Mouse (Mus musculus) gastrocnemius, adult 2 months (tissue): ENCODE data around the gene Bmp6. TPM values are rescaled to one million over a fixed set of nuclear protein-coding genes. Genes with fewer than 3 reads are reported as not detected.

Source experiments
- DNase-seq: peaks from one replicate; pipeline ENCODE4 v3.0.0; 2022
- H3K27ac ChIP-seq: fragments of 200-600 bp; 2 replicates; pipeline ENCODE4 v1.8.1; 2022; ENCODE audit warnings: mild to moderate bottlenecking
- H3K4me3 ChIP-seq: fragments of 200-600 bp; 2 replicates; pipeline ENCODE4 v1.8.1; 2022; ENCODE audit warnings: mild to moderate bottlenecking, moderate library complexity
- CTCF ChIP-seq: fragments of 200-600 bp; IDR thresholded peaks from 2 replicates; pipeline ENCODE4 v1.8.1; 2022; ENCODE audit warnings: antibody characterized with exemption, mild to moderate bottlenecking, moderate library complexity
- intact Hi-C: fragments of 180-260 bp; cut with DNase I; formaldehyde crosslinking; loops from one replicate; pipeline ENCODE4 v1.15.1; 2025
- total RNA-seq, 2 experiments: library from RNA; stranded (reverse); gene quantifications; 2 replicates each; pipeline ENCODE4 v1.2.3; 2021

Gene Bmp6
- total RNA-seq, 2 experiments from 2014 or later: 11.2 to 11.3 TPM

GRCm38 (mm10) chr13:38408636-38409035, 63.7 kb downstream of the Bmp6 start:
- intact Hi-C loops: loop anchor here (5.0 kb wide), 1 partner anchor 56 kb away; no protein-coding TSS in a partner anchor
- TF ChIP-seq CTCF: no peak
- DNase-seq: no peak
- Histone ChIP-seq H3K27ac (peak overlapping the region; percentile 75), H3K4me3 (no peak overlapping the region; the same call in 1 of the 2 replicates)

- intact Hi-C loops: no loop called here
- H3K27ac ChIP-seq: peak overlapping the region; percentile 75
Observed at GRCm38 (mm10) chr13:38410322-38410865, 65.5 kb downstream of the Bmp6 start.

GRCm38 (mm10) chr13:38419781-38420180, 74.9 kb downstream of the Bmp6 start:
- TF ChIP-seq CTCF: no peak
- no peak overlapping the region for H3K27ac ChIP-seq
- intact Hi-C loops: no loop called here
- no peak for DNase-seq
- no peak overlapping the region for H3K4me3 ChIP-seq

More at GRCm38 (mm10) chr13:38410322-38410865, 65.5 kb downstream of the Bmp6 start:
- peak overlapping the region; percentile 57 for H3K4me3 ChIP-seq
- TF ChIP-seq CTCF: no peak
- peak; percentile 72 for DNase-seq

GRCm38 (mm10) chr13:38422491-38422890, 77.6 kb downstream of the Bmp6 start:
- Histone ChIP-seq H3K27ac (peak overlapping the region; percentile 40), H3K4me3 (no peak overlapping the region)
- TF ChIP-seq CTCF: no peak
- intact Hi-C loops: no loop called here
- DNase-seq: peak; percentile 47

GRCm38 (mm10) chr13:38425294-38425693, 80.4 kb downstream of the Bmp6 start:
- DNase-seq: no peak

GRCm38 (mm10) chr13:38429671-38430070, 84.8 kb downstream of the Bmp6 start:
- no peak for TF ChIP-seq CTCF
- Histone ChIP-seq H3K27ac (no peak overlapping the region), H3K4me3 (no peak overlapping the region)
- intact Hi-C loops: no loop called here
- DNase-seq: no peak

More at GRCm38 (mm10) chr13:38425294-38425693, 80.4 kb downstream of the Bmp6 start:
- TF ChIP-seq CTCF: no peak
- Histone ChIP-seq H3K27ac (no peak overlapping the region), H3K4me3 (no peak overlapping the region)
- intact Hi-C loops: no loop called here

- Histone ChIP-seq H3K27ac (no peak overlapping the region), H3K4me3 (no peak overlapping the region)
- TF ChIP-seq CTCF: no peak
- intact Hi-C loops: no loop called here
- DNase-seq: no peak
Observed at GRCm38 (mm10) chr13:38430075-38430474, 85.2 kb downstream of the Bmp6 start.

- no peak overlapping the region for H3K4me3 ChIP-seq
- no peak overlapping the region for H3K27ac ChIP-seq
- intact Hi-C loops: no loop called here
- TF ChIP-seq CTCF: no peak
- no peak for DNase-seq
Observed at GRCm38 (mm10) chr13:38434831-38435230, 89.9 kb downstream of the Bmp6 start.

GRCm38 (mm10) chr13:38437930-38438329, 93.0 kb downstream of the Bmp6 start:
- TF ChIP-seq CTCF: peak; percentile 72
- no peak overlapping the region for H3K4me3 ChIP-seq
- no peak overlapping the region for H3K27ac ChIP-seq
- intact Hi-C loops: loop anchor here (2.0 kb wide), 1 partner anchor 95 kb away; no protein-coding TSS in a partner anchor
- DNase-seq: peak; percentile 31

- no peak for TF ChIP-seq CTCF
- intact Hi-C loops: no loop called here
- Histone ChIP-seq H3K4me3 (no peak overlapping the region), H3K27ac (no peak overlapping the region)
- DNase-seq: no peak
Observed at GRCm38 (mm10) chr13:38440240-38440639, 95.3 kb downstream of the Bmp6 start.

GRCm38 (mm10) chr13:38448516-38449015, 103.7 kb downstream of the Bmp6 start:
- Histone ChIP-seq H3K27ac (no peak overlapping the region), H3K4me3 (no peak overlapping the region)
- TF ChIP-seq CTCF: no peak
- intact Hi-C loops: no loop called here
- no peak for DNase-seq

- TF ChIP-seq CTCF: no peak
- intact Hi-C loops: no loop called here
- DNase-seq: no peak
- H3K27ac ChIP-seq: no peak overlapping the region
- H3K4me3 ChIP-seq: no peak overlapping the region
Observed at GRCm38 (mm10) chr13:38450051-38450971, 105.4 kb downstream of the Bmp6 start.

GRCm38 (mm10) chr13:38451446-38451845, 106.5 kb downstream of the Bmp6 start:
- no peak for DNase-seq
- intact Hi-C loops: no loop called here
- H3K27ac ChIP-seq: no peak overlapping the region
- TF ChIP-seq CTCF: no peak
- no peak overlapping the region for H3K4me3 ChIP-seq
